Mouse (Mus musculus): Measurements from ENCODE around the gene Dchs2. TPM values are rescaled to one million over a fixed set of nuclear protein-coding genes. Genes with fewer than 3 reads are reported as not detected.

Gene Dchs2
- polyA plus RNA-seq, 1 experiment from 2014 or later = 0.78 TPM

DNA sequence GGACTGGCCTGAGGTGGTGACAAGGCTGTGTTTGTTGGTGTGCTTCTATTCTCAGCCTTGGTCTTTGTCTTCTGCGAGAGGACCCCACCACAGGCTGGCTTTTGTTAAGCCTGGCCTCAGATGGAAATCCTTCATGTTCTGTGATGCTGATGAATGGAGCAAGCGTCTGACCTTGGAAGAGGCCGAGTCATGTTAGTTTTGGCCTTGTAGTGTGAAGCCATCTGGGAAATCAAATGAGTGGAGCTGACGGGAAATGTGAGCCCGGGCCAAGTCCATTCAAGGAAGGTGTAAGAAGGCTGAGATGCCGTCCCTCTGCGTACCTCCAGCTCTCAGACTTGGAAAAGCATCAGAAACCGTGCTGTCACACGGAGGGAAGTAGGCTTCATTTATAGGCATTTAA is 81.9 kb downstream of the Dchs2 start:
- no peak overlapping the region for H3K4me3 ChIP-seq (ENCODE audit: low read depth, low read length)
- no peaks in the 10 kb centered on the region for H3K36me3 ChIP-seq (ENCODE audit: control insufficient read depth, insufficient read depth, low read length)
- no peaks in the 10 kb centered on the region for H3K27me3 ChIP-seq (ENCODE audit: control insufficient read depth, insufficient read depth, low read length)
- no peaks in the 10 kb centered on the region for H3K9me3 ChIP-seq (ENCODE audit: control insufficient read depth, low read depth, low read length)
- WGBS = 61% methylated on average over 9 of the region's 9 CpGs
- H3K4me1 ChIP-seq (ENCODE audit: control insufficient read depth, insufficient read depth, low read length) = peaks cover 15% of the 10 kb centered on the region; the same call in 1 of the 2 replicates
- no peak for ATAC-seq (ENCODE audit: insufficient number of reproducible peaks, insufficient read depth, low FRiP score, low read depth)
- no peak overlapping the region for H3K9ac ChIP-seq (replicated peaks; ENCODE audit: low read depth, low read length)
- H3K4me2 ChIP-seq (replicated peaks; ENCODE audit: low read depth, low read length) = no peak overlapping the region
- no peak overlapping the region for H3K27ac ChIP-seq (ENCODE audit: low read length)

DNA sequence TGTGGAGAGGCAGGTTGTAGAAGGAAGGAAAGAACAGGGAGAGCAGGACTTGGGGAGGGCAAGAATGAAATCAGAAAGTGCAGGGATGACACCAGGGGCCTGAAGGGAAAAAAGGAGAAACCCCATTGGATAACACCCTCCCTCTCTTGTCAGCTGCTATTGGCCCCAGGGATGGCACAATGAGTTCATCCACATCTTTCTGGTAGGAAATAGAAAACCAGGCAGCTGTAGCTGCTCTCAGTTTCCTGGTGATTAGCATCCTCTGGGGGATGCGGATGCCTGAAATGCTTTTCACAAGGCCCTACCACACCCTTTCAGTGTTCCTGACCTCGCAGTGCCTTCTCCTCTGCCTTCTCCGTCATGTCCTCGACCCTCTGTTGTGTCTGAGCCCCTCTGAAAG is 82.5 kb downstream of the Dchs2 start:
- ATAC-seq (ENCODE audit: insufficient number of reproducible peaks, insufficient read depth, low FRiP score, low read depth) = no peak
- no peak overlapping the region for H3K9ac ChIP-seq (replicated peaks; ENCODE audit: low read depth, low read length)
- H3K36me3 ChIP-seq (ENCODE audit: control insufficient read depth, insufficient read depth, low read length) = no peaks in the 10 kb centered on the region
- peaks cover 15% of the 10 kb centered on the region; the same call in 1 of the 2 replicates for H3K4me1 ChIP-seq (ENCODE audit: control insufficient read depth, insufficient read depth, low read length)
- no peak overlapping the region for H3K27ac ChIP-seq (ENCODE audit: low read length)
- no peak overlapping the region for H3K4me2 ChIP-seq (replicated peaks; ENCODE audit: low read depth, low read length)
- WGBS = 48% methylated on average over 4 of the region's 4 CpGs
- no peak overlapping the region for H3K4me3 ChIP-seq (ENCODE audit: low read depth, low read length)
- H3K27me3 ChIP-seq (ENCODE audit: control insufficient read depth, insufficient read depth, low read length) = no peaks in the 10 kb centered on the region
- H3K9me3 ChIP-seq (ENCODE audit: control insufficient read depth, low read depth, low read length) = no peaks in the 10 kb centered on the region

DNA sequence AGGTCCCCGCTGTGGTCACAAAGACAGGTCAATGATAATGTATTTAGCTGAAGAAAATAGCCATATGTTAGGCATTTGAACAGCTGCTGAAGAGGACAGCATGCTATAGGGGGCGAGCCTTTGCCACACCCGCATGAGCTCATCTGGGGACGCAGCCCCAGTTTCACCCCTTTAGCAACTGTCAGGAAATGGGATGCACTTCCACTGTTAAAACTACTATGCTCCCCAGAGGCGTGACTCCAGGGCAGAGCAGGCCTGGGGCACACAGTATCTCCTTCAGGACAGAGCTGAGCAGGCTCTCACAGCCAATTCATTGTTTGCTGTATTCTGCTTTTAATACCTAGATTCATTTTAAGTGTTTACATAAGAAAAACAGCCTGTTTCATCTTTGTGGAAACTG is 84.2 kb downstream of the Dchs2 start:
- peaks cover 15% of the 10 kb centered on the region; the same call in 1 of the 2 replicates for H3K4me1 ChIP-seq (ENCODE audit: control insufficient read depth, insufficient read depth, low read length)
- no peaks in the 10 kb centered on the region for H3K27me3 ChIP-seq (ENCODE audit: control insufficient read depth, insufficient read depth, low read length)
- H3K36me3 ChIP-seq (ENCODE audit: control insufficient read depth, insufficient read depth, low read length) = no peaks in the 10 kb centered on the region
- H3K9ac ChIP-seq (replicated peaks; ENCODE audit: low read depth, low read length) = no peak overlapping the region
- WGBS = 48% methylated on average over 5 of the region's 5 CpGs
- H3K4me2 ChIP-seq (replicated peaks; ENCODE audit: low read depth, low read length) = no peak overlapping the region
- H3K27ac ChIP-seq (ENCODE audit: low read length) = no peak overlapping the region
- ATAC-seq (ENCODE audit: insufficient number of reproducible peaks, insufficient read depth, low FRiP score, low read depth) = no peak
- no peak overlapping the region for H3K4me3 ChIP-seq (ENCODE audit: low read depth, low read length)
- no peaks in the 10 kb centered on the region for H3K9me3 ChIP-seq (ENCODE audit: control insufficient read depth, low read depth, low read length)

DNA sequence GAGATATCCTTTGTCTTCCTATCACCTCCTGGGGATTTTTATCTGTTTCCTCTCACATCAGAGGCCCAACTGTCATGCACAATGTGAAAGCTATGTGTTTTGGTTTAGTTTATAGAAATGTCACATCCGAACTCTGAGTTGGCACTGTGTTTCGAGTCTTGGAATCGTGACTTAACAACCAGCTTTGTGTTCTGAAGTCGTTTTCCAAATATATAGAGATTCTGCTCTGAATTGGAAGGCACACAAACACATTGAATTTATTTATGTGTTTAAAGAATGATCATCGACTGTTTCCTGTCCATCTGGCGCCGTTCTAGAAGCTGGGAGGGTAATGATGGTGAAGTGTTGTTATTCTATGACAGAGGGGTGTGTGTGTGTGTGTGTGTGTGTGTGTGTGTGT is 84.8 kb downstream of the Dchs2 start:
- Histone ChIP-seq H3K36me3 (ENCODE audit: control insufficient read depth, insufficient read depth, low read length) (no peaks in the 10 kb centered on the region), H3K4me2 (replicated peaks; ENCODE audit: low read depth, low read length) (no peak overlapping the region), H3K4me3 (ENCODE audit: low read depth, low read length) (no peak overlapping the region), H3K9me3 (ENCODE audit: control insufficient read depth, low read depth, low read length) (no peaks in the 10 kb centered on the region), H3K27ac (ENCODE audit: low read length) (no peak overlapping the region), H3K27me3 (ENCODE audit: control insufficient read depth, insufficient read depth, low read length) (no peaks in the 10 kb centered on the region), H3K4me1 (ENCODE audit: control insufficient read depth, insufficient read depth, low read length) (peaks cover 15% of the 10 kb centered on the region; the same call in 1 of the 2 replicates), H3K9ac (replicated peaks; ENCODE audit: low read depth, low read length) (no peak overlapping the region)
- WGBS = 53% methylated on average over 7 of the region's 7 CpGs
- no peak for ATAC-seq (ENCODE audit: insufficient number of reproducible peaks, insufficient read depth, low FRiP score, low read depth)

GRCm38 (mm10) chr3:83218059-83218458 is 90.3 kb downstream of the Dchs2 start:
- no peaks in the 10 kb centered on the region for H3K36me3 ChIP-seq (ENCODE audit: control insufficient read depth, insufficient read depth, low read length)
- H3K4me3 ChIP-seq (ENCODE audit: low read depth, low read length) = no peak overlapping the region
- no peaks in the 10 kb centered on the region for H3K27me3 ChIP-seq (ENCODE audit: control insufficient read depth, insufficient read depth, low read length)
- H3K9me3 ChIP-seq (ENCODE audit: control insufficient read depth, low read depth, low read length) = no peaks in the 10 kb centered on the region
- no peak overlapping the region for H3K9ac ChIP-seq (replicated peaks; ENCODE audit: low read depth, low read length)
- no peaks in the 10 kb centered on the region for H3K4me1 ChIP-seq (ENCODE audit: control insufficient read depth, insufficient read depth, low read length)
- WGBS = 75% methylated on average over 4 of the region's 4 CpGs
- H3K27ac ChIP-seq (ENCODE audit: low read length) = no peak overlapping the region
- no peak overlapping the region for H3K4me2 ChIP-seq (replicated peaks; ENCODE audit: low read depth, low read length)
- no peak for ATAC-seq (ENCODE audit: insufficient number of reproducible peaks, insufficient read depth, low FRiP score, low read depth)

DNA sequence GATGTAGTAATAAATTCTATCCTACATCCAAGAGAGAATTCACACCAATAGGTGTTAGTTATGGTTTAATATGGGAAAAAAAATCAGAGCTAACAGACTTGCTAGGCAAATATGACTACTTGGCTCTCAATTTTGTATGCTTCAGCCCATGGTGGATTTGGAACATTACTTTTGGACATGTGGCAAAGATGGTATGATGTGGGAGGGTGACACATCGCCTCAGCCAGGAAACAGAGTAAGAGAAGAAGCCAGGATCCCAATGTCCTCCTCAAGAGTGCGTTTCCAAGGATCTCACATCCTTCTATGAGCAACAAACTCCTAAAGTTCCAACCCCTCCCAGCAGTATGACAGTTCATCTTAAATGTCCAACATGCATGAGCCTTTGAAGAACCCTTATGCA is 92.4 kb downstream of the Dchs2 start:
- 91% methylated on average over 2 of the region's 2 CpGs for WGBS
- Histone ChIP-seq H3K36me3 (ENCODE audit: control insufficient read depth, insufficient read depth, low read length) (no peaks in the 10 kb centered on the region), H3K4me2 (replicated peaks; ENCODE audit: low read depth, low read length) (no peak overlapping the region), H3K27me3 (ENCODE audit: control insufficient read depth, insufficient read depth, low read length) (no peaks in the 10 kb centered on the region), H3K9me3 (ENCODE audit: control insufficient read depth, low read depth, low read length) (no peaks in the 10 kb centered on the region), H3K4me3 (ENCODE audit: low read depth, low read length) (no peak overlapping the region), H3K27ac (ENCODE audit: low read length) (no peak overlapping the region), H3K4me1 (ENCODE audit: control insufficient read depth, insufficient read depth, low read length) (no peaks in the 10 kb centered on the region), H3K9ac (replicated peaks; ENCODE audit: low read depth, low read length) (no peak overlapping the region)
- ATAC-seq (ENCODE audit: insufficient number of reproducible peaks, insufficient read depth, low FRiP score, low read depth) = no peak

DNA sequence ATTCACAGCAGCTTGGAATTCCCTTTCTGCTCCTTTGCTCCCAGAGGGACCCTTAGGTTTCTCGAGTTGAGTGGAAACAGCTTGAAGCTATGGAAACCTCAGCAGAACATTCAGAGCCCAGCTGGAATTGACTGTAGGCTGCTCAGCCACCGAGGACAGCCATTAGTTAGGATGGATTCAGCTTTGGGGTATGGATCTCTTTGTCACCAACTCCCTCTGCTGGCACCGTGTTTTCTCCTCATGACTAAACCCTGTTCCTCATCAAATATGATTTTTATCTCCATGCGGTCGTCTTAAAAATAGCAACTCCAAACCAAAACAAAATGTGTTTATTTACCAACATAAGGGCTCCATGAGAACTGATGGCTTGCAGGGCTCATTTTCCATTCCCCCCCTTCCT is 94.4 kb downstream of the Dchs2 start:
- H3K9ac ChIP-seq (replicated peaks; ENCODE audit: low read depth, low read length) = no peak overlapping the region
- no peak overlapping the region for H3K4me2 ChIP-seq (replicated peaks; ENCODE audit: low read depth, low read length)
- no peaks in the 10 kb centered on the region for H3K4me1 ChIP-seq (ENCODE audit: control insufficient read depth, insufficient read depth, low read length)
- 55% methylated on average over 5 of the region's 5 CpGs for WGBS
- H3K27me3 ChIP-seq (ENCODE audit: control insufficient read depth, insufficient read depth, low read length) = no peaks in the 10 kb centered on the region
- no peak overlapping the region for H3K4me3 ChIP-seq (ENCODE audit: low read depth, low read length)
- H3K36me3 ChIP-seq (ENCODE audit: control insufficient read depth, insufficient read depth, low read length) = no peaks in the 10 kb centered on the region
- H3K27ac ChIP-seq (ENCODE audit: low read length) = no peak overlapping the region
- no peak for ATAC-seq (ENCODE audit: insufficient number of reproducible peaks, insufficient read depth, low FRiP score, low read depth)
- no peaks in the 10 kb centered on the region for H3K9me3 ChIP-seq (ENCODE audit: control insufficient read depth, low read depth, low read length)

- WGBS = 56% methylated on average over 9 of the region's 9 CpGs
- ATAC-seq (ENCODE audit: insufficient number of reproducible peaks, insufficient read depth, low FRiP score, low read depth) = no peak
- no peak overlapping the region for H3K4me3 ChIP-seq (ENCODE audit: low read depth, low read length)
These were observed 100.6 kb downstream of the Dchs2 start for GRCm38 (mm10) chr3:83228383-83228782.

DNA sequence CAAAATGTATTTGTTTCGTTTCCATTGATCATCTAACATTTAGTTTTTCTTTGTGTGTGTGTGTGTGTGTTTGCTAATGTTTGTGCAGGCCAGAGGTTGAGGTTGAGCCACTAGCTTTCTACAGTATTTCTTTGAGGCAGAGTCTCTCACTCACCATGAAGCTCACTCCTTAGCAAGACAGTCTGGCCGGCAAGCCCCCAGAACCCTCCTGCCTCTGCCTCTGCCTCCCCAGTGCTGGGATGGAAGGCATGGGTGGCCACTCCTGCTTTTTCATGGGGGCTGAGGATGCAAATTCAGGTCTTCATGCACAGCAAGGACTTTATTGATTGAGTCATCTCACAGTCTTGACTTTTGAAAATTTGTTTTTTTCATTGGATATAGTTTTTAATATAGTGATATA is 102.6 kb downstream of the Dchs2 start:
- Histone ChIP-seq H3K4me1 (ENCODE audit: control insufficient read depth, insufficient read depth, low read length) (no peaks in the 10 kb centered on the region), H3K27me3 (ENCODE audit: control insufficient read depth, insufficient read depth, low read length) (no peaks in the 10 kb centered on the region), H3K9ac (replicated peaks; ENCODE audit: low read depth, low read length) (no peak overlapping the region), H3K4me3 (ENCODE audit: low read depth, low read length) (no peak overlapping the region), H3K4me2 (replicated peaks; ENCODE audit: low read depth, low read length) (no peak overlapping the region), H3K36me3 (ENCODE audit: control insufficient read depth, insufficient read depth, low read length) (no peaks in the 10 kb centered on the region), H3K9me3 (ENCODE audit: control insufficient read depth, low read depth, low read length) (no peaks in the 10 kb centered on the region), H3K27ac (ENCODE audit: low read length) (no peak overlapping the region)
- ATAC-seq (ENCODE audit: insufficient number of reproducible peaks, insufficient read depth, low FRiP score, low read depth) = no peak
- WGBS = 82% methylated on average over 2 of the region's 2 CpGs

More at GRCm38 (mm10) chr3:83228383-83228782, 100.6 kb downstream of the Dchs2 start:
- Histone ChIP-seq H3K9me3 (ENCODE audit: control insufficient read depth, low read depth, low read length) (no peaks in the 10 kb centered on the region), H3K27me3 (ENCODE audit: control insufficient read depth, insufficient read depth, low read length) (no peaks in the 10 kb centered on the region), H3K9ac (replicated peaks; ENCODE audit: low read depth, low read length) (no peak overlapping the region), H3K4me1 (ENCODE audit: control insufficient read depth, insufficient read depth, low read length) (no peaks in the 10 kb centered on the region), H3K27ac (ENCODE audit: low read length) (no peak overlapping the region), H3K4me2 (replicated peaks; ENCODE audit: low read depth, low read length) (no peak overlapping the region), H3K36me3 (ENCODE audit: control insufficient read depth, insufficient read depth, low read length) (no peaks in the 10 kb centered on the region)
